Mouse (Mus musculus): ENCODE data around the gene Cpm. TPM values are rescaled to one million over a fixed set of nuclear protein-coding genes. Genes with fewer than 3 reads are reported as not detected.

The Cpm gene
- polyA plus RNA-seq, 1 experiment from 2014 or later = 55.7 TPM

GRCm38 (mm10) chr10:117644429-117644748 is 15.1 kb downstream of the Cpm start:
- Histone ChIP-seq H3K36me3 (ENCODE audit: control insufficient read depth, insufficient read depth, low read length) (no peaks in the 10 kb centered on the region), H3K4me1 (replicated peaks; ENCODE audit: control insufficient read depth, insufficient read depth, low read length) (peaks cover 11% of the 10 kb centered on the region; the same call in 1 of the 2 replicates)
- WGBS = 84% methylated on average over 8 of the region's 8 CpGs

GRCm38 (mm10) chr10:117644828-117645227 is 15.5 kb downstream of the Cpm start:
- Histone ChIP-seq H3K36me3 (ENCODE audit: control insufficient read depth, insufficient read depth, low read length) (no peaks in the 10 kb centered on the region), H3K9ac (ENCODE audit: low read depth, low read length) (no peak overlapping the region), H3K27me3 (replicated peaks; ENCODE audit: control insufficient read depth, insufficient read depth, low read length) (no peaks in the 10 kb centered on the region), H3K27ac (ENCODE audit: low read depth, low read length) (no peak overlapping the region), H3K4me1 (replicated peaks; ENCODE audit: control insufficient read depth, insufficient read depth, low read length) (peaks cover 6% of the 10 kb centered on the region; the same call in 1 of the 2 replicates), H3K4me3 (ENCODE audit: low read depth, low read length) (no peak overlapping the region), H3K4me2 (no peak overlapping the region), H3K9me3 (ENCODE audit: control insufficient read depth, low read length) (no peaks in the 10 kb centered on the region)
- ATAC-seq (replicated peaks; ENCODE audit: low FRiP score) (no peak), DNase-seq (ENCODE audit: low spot score) (no peak)
- 88% methylated on average over 11 of the region's 11 CpGs for WGBS

More at GRCm38 (mm10) chr10:117644429-117644748, 15.1 kb downstream of the Cpm start:
- Histone ChIP-seq H3K9ac (ENCODE audit: low read depth, low read length) (no peak overlapping the region), H3K9me3 (ENCODE audit: control insufficient read depth, low read length) (no peaks in the 10 kb centered on the region), H3K4me3 (ENCODE audit: low read depth, low read length) (no peak overlapping the region), H3K27me3 (replicated peaks; ENCODE audit: control insufficient read depth, insufficient read depth, low read length) (no peaks in the 10 kb centered on the region), H3K4me2 (no peak overlapping the region), H3K27ac (ENCODE audit: low read depth, low read length) (no peak overlapping the region)
- ATAC-seq (replicated peaks; ENCODE audit: low FRiP score) = no peak
- no peak for DNase-seq (ENCODE audit: low spot score)

DNA sequence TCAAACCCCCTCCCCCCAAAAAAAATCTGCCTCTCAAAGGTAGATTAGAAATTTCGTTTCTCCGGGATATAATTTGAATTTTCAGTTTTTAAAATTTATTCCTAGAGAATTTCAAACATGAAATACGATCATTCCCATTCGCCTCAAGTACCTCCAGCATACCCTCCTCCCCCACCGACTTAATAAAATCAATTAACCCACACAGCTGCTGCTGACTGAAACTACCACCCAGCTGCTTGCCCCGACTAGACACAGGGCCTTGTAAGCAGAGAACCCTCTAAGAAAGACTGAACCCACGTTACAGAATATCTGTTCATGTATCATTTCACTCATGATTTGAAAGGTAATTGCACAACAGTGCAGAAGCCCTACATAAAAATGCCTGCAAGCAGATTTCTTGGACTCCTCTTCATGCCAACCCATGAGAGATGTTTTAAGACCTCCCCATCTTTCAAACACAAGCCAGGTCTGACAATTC is 16.2 kb downstream of the Cpm start:
- no peaks in the 10 kb centered on the region for H3K4me1 ChIP-seq (replicated peaks; ENCODE audit: control insufficient read depth, insufficient read depth, low read length)
- H3K4me3 ChIP-seq (ENCODE audit: low read depth, low read length) = no peak overlapping the region
- H3K27ac ChIP-seq (ENCODE audit: low read depth, low read length) = no peak overlapping the region
- no peaks in the 10 kb centered on the region for H3K9me3 ChIP-seq (ENCODE audit: control insufficient read depth, low read length)
- no peak overlapping the region for H3K4me2 ChIP-seq
- H3K9ac ChIP-seq (ENCODE audit: low read depth, low read length) = no peak overlapping the region
- DNase-seq (ENCODE audit: low spot score) (no peak), ATAC-seq (replicated peaks; ENCODE audit: low FRiP score) (no peak)
- no peaks in the 10 kb centered on the region for H3K36me3 ChIP-seq (ENCODE audit: control insufficient read depth, insufficient read depth, low read length)
- no peaks in the 10 kb centered on the region for H3K27me3 ChIP-seq (replicated peaks; ENCODE audit: control insufficient read depth, insufficient read depth, low read length)
- 77% methylated on average over 7 of the region's 7 CpGs for WGBS

DNA sequence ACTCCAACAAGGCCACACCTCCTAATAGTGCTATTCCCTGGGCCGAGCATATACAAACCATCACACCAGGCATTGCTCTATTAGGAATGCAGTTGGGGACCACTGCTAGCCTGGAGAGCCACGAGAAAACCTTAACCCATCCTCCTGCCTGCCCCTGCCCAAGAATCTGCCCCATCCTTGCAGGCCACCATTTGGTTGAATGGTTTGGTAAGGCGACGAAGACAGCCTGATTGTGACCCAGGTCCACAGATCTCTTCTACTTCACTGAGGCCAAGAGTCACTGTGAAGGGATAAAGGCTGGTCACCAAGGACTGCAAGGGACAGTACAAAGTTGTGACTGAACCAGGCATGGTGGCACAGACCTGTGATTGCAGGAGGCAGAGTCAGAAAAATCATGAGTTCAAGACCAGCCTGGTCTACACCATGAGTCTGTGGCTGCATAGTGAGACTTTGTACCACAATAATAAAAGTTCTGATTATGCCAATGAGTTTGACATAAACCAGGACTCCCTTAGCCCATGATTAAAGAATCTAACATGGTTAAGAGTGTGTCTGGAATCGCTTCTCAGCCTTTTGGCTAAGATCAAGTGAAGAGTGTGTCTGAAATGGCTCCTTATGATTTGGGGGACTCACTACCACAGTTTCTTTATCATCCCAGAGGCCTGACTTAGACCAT is 17.3 kb downstream of the Cpm start:
- no peaks in the 10 kb centered on the region for H3K36me3 ChIP-seq (ENCODE audit: control insufficient read depth, insufficient read depth, low read length)
- WGBS = 86% methylated on average over 5 of the region's 5 CpGs
- DNase-seq (ENCODE audit: low spot score) (no peak), ATAC-seq (replicated peaks; ENCODE audit: low FRiP score) (no peak)
- no peaks in the 10 kb centered on the region for H3K27me3 ChIP-seq (replicated peaks; ENCODE audit: control insufficient read depth, insufficient read depth, low read length)
- no peak overlapping the region for H3K9ac ChIP-seq (ENCODE audit: low read depth, low read length)
- no peaks in the 10 kb centered on the region for H3K4me1 ChIP-seq (replicated peaks; ENCODE audit: control insufficient read depth, insufficient read depth, low read length)
- no peaks in the 10 kb centered on the region for H3K9me3 ChIP-seq (ENCODE audit: control insufficient read depth, low read length)
- no peak overlapping the region for H3K4me2 ChIP-seq
- H3K4me3 ChIP-seq (ENCODE audit: low read depth, low read length) = no peak overlapping the region
- H3K27ac ChIP-seq (ENCODE audit: low read depth, low read length) = no peak overlapping the region

DNA sequence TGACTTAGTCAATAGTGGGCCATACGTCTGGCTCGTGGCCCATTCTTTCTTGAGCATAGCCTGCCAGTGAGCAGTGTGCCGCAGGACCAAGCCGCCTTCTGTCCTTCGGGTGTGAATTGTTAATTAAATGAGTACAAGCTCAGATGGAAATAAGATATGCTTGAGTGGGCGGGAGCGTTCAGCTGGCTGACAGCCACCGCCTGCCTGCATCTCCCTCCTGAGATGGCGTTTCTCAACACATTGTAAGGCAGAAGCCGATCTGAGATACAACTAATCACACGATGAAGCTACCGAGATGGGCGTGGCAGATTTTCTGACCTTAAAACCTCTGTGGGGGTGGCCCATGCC is 17.8 kb downstream of the Cpm start:
- DNase-seq (ENCODE audit: low spot score) = no peak
- no peaks in the 10 kb centered on the region for H3K27me3 ChIP-seq (replicated peaks; ENCODE audit: control insufficient read depth, insufficient read depth, low read length)
- no peak overlapping the region for H3K4me3 ChIP-seq (ENCODE audit: low read depth, low read length)
- no peak overlapping the region for H3K4me2 ChIP-seq
- no peaks in the 10 kb centered on the region for H3K4me1 ChIP-seq (replicated peaks; ENCODE audit: control insufficient read depth, insufficient read depth, low read length)
- H3K36me3 ChIP-seq (ENCODE audit: control insufficient read depth, insufficient read depth, low read length) = no peaks in the 10 kb centered on the region
- no peaks in the 10 kb centered on the region for H3K9me3 ChIP-seq (ENCODE audit: control insufficient read depth, low read length)
- WGBS = 89% methylated on average over 13 of the region's 13 CpGs
- no peak overlapping the region for H3K27ac ChIP-seq (ENCODE audit: low read depth, low read length)
- H3K9ac ChIP-seq (ENCODE audit: low read depth, low read length) = no peak overlapping the region
- ATAC-seq (replicated peaks; ENCODE audit: low FRiP score) = no peak

DNA sequence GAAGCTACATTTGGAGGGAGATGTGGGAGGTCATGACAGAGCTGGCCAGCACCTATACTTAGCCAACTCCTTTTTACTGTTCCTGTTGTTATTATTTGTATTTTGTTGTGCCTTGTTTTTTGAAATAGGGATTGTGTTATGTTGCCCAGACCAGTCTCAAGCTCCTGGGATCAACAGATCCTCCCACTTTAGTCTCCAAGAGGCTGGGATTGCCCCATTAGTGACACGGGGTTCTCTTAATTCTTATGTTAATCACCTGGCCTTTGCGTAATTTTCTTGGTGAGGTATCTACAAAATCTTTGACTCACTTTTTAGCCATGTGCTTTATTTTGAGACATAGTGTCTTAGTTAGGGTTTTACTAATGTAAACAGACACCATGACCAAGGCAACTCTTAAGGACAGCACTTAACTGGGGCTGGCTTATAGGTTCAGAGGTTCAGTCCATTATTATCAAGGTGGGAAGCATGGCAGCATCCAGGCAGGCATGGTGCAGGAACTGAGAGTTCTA is 18.7 kb downstream of the Cpm start:
- Histone ChIP-seq H3K27me3 (replicated peaks; ENCODE audit: control insufficient read depth, insufficient read depth, low read length) (no peaks in the 10 kb centered on the region), H3K9ac (ENCODE audit: low read depth, low read length) (no peak overlapping the region), H3K4me3 (ENCODE audit: low read depth, low read length) (no peak overlapping the region), H3K9me3 (ENCODE audit: control insufficient read depth, low read length) (no peaks in the 10 kb centered on the region), H3K27ac (ENCODE audit: low read depth, low read length) (no peak overlapping the region), H3K36me3 (ENCODE audit: control insufficient read depth, insufficient read depth, low read length) (no peaks in the 10 kb centered on the region), H3K4me1 (replicated peaks; ENCODE audit: control insufficient read depth, insufficient read depth, low read length) (no peaks in the 10 kb centered on the region), H3K4me2 (no peak overlapping the region)
- DNase-seq (ENCODE audit: low spot score) = no peak
- 81% methylated on average over 2 of the region's 2 CpGs for WGBS
- no peak for ATAC-seq (replicated peaks; ENCODE audit: low FRiP score)

DNA sequence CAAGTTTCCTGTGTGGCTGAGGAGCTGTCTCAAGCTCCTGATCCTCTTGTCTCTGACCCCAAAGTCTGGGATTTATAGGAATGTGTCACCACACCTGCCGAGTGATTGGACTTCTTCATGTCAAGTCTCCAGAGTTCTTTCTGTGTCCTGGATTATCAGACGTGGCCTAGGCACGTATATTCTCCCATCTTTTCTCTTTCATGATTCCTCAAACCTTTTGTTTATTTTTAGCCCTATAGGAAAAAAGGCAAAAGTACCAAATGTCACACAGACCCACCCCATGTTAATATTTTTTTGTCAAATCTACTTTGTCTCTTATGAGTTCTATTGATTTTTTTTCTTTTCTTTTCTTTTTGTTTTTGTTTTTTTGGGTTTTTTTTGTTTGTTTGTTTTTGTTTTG is 19.3 kb downstream of the Cpm start:
- Histone ChIP-seq H3K9ac (ENCODE audit: low read depth, low read length) (no peak overlapping the region), H3K4me3 (ENCODE audit: low read depth, low read length) (no peak overlapping the region), H3K9me3 (ENCODE audit: control insufficient read depth, low read length) (no peaks in the 10 kb centered on the region), H3K27me3 (replicated peaks; ENCODE audit: control insufficient read depth, insufficient read depth, low read length) (no peaks in the 10 kb centered on the region), H3K27ac (ENCODE audit: low read depth, low read length) (no peak overlapping the region), H3K4me1 (replicated peaks; ENCODE audit: control insufficient read depth, insufficient read depth, low read length) (no peaks in the 10 kb centered on the region), H3K4me2 (no peak overlapping the region), H3K36me3 (ENCODE audit: control insufficient read depth, insufficient read depth, low read length) (no peaks in the 10 kb centered on the region)
- 75% methylated on average over 3 of the region's 3 CpGs for WGBS
- no peak for DNase-seq (ENCODE audit: low spot score)
- ATAC-seq (replicated peaks; ENCODE audit: low FRiP score) = no peak

GRCm38 (mm10) chr10:117649292-117650041 is 20.2 kb downstream of the Cpm start:
- no peak overlapping the region for H3K4me3 ChIP-seq (ENCODE audit: low read depth, low read length)
- ATAC-seq (replicated peaks; ENCODE audit: low FRiP score) (no peak), DNase-seq (ENCODE audit: low spot score) (no peak)
- H3K27ac ChIP-seq (ENCODE audit: low read depth, low read length) = no peak overlapping the region
- H3K36me3 ChIP-seq (ENCODE audit: control insufficient read depth, insufficient read depth, low read length) = no peaks in the 10 kb centered on the region
- no peak overlapping the region for H3K9ac ChIP-seq (ENCODE audit: low read depth, low read length)
- no peaks in the 10 kb centered on the region for H3K4me1 ChIP-seq (replicated peaks; ENCODE audit: control insufficient read depth, insufficient read depth, low read length)
- no peaks in the 10 kb centered on the region for H3K9me3 ChIP-seq (ENCODE audit: control insufficient read depth, low read length)
- no peak overlapping the region for H3K4me2 ChIP-seq
- 83% methylated on average over 11 of the region's 11 CpGs for WGBS
- H3K27me3 ChIP-seq (replicated peaks; ENCODE audit: control insufficient read depth, insufficient read depth, low read length) = no peaks in the 10 kb centered on the region
